Mouse (Mus musculus): ENCODE measurements around the gene Prex1. TPM values are rescaled to one million over a fixed set of nuclear protein-coding genes. Genes with fewer than 3 reads are reported as not detected.

The Prex1 gene
- polyA plus RNA-seq, 1 experiment from 2014 or later = 9.5 TPM

DNA sequence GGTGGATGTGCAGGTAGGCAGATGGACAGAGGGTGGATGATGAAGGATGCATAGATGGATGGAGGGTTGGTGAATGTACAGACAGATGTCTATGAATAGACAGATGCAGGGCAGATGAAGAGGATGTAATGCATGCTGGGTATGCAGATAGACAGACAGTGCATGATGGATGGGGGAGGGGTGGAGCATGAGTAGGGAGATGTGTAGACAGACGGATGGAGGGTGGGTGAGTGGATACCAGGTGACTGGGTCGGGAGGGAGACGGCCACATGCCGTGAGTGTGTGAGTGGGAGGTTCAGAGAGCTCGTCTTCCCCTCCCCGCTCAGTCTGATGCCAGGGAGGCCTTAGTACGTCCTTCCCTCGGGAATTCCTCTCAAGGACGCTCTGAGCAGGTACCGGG lies 134.3 kb downstream of the Prex1 start:
- H3K9me3 ChIP-seq (ENCODE audit: control insufficient read depth, low read length) = no peaks in the 10 kb centered on the region
- peaks cover 0 to 9% of the 10 kb centered on the region in 2 experiments; a peak in 2 of 4 replicates for H3K4me1 ChIP-seq (ENCODE audit: control insufficient read depth in 2 of 2, insufficient read depth in 2 of 2, low read length in 2 of 2)
- 78% methylated on average over 10 of the region's 10 CpGs for WGBS
- ATAC-seq (ENCODE audit: insufficient number of reproducible peaks, insufficient read depth, low FRiP score, low read depth) = no peak; the same call in 1 of the 2 replicates
- no peak overlapping the region for H3K4me2 ChIP-seq (ENCODE audit: low read length)
- H3K9ac ChIP-seq (ENCODE audit: low read length) = no peak overlapping the region
- H3K27ac ChIP-seq (replicated peaks in 1 of 2; ENCODE audit: control insufficient read depth in 1 of 2, insufficient read depth in 1 of 2, low read depth in 2 of 2, low read length in 2 of 2) = no peak overlapping the region
- H3K36me3 ChIP-seq (ENCODE audit: control insufficient read depth, insufficient read depth, low read length) = peaks cover 33% of the 10 kb centered on the region
- no peaks in the 10 kb centered on the region for H3K27me3 ChIP-seq (ENCODE audit: control insufficient read depth, insufficient read depth, low read length)
- no peak overlapping the region for H3K4me3 ChIP-seq (ENCODE audit: control insufficient read depth in 1 of 2, insufficient read depth in 1 of 2, low read depth in 1 of 2, low read length in 2 of 2)

- 68% methylated on average over 17 of the region's 17 CpGs for WGBS
- no peak overlapping the region for H3K4me2 ChIP-seq (ENCODE audit: low read length)
- no peak overlapping the region for H3K27ac ChIP-seq (replicated peaks in 1 of 2; ENCODE audit: control insufficient read depth in 1 of 2, insufficient read depth in 1 of 2, low read depth in 2 of 2, low read length in 2 of 2)
- no peaks in the 10 kb centered on the region for H3K9me3 ChIP-seq (ENCODE audit: control insufficient read depth, low read length)
- ATAC-seq (ENCODE audit: insufficient number of reproducible peaks, insufficient read depth, low FRiP score, low read depth) = no peak
- peaks cover 27% of the 10 kb centered on the region for H3K36me3 ChIP-seq (ENCODE audit: control insufficient read depth, insufficient read depth, low read length)
- H3K4me3 ChIP-seq (ENCODE audit: control insufficient read depth in 1 of 2, insufficient read depth in 1 of 2, low read depth in 1 of 2, low read length in 2 of 2) = no peak overlapping the region
- no peaks in the 10 kb centered on the region for H3K27me3 ChIP-seq (ENCODE audit: control insufficient read depth, insufficient read depth, low read length)
- peaks cover 0 to 9% of the 10 kb centered on the region in 2 experiments; a peak in 2 of 4 replicates for H3K4me1 ChIP-seq (ENCODE audit: control insufficient read depth in 2 of 2, insufficient read depth in 2 of 2, low read length in 2 of 2)
- H3K9ac ChIP-seq (ENCODE audit: low read length) = no peak overlapping the region
Measured at GRCm38 (mm10) chr2:166575419-166575818, 138.2 kb downstream of the Prex1 start.

DNA sequence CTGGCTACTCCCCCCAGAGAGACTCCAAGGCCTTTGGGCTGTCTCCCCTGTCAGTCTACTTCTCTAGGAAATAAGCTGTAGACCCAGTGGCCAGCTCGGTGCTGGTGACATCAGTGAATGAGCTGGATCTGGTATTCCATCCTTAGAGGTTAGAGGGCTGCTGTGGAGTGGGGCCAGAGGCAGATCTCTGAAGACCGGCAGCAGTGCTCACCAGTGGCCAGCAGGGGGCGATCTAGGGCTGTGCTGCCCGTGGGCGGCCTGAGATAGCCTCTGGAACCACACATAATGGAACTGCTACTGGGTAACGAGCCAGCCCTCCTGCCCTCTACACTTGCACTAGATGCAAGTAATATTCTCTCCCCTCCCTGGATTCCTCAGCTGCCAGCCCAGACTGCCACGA lies 138.7 kb downstream of the Prex1 start:
- Histone ChIP-seq H3K27ac (replicated peaks in 1 of 2; ENCODE audit: control insufficient read depth in 1 of 2, insufficient read depth in 1 of 2, low read depth in 2 of 2, low read length in 2 of 2) (no peak overlapping the region), H3K9me3 (ENCODE audit: control insufficient read depth, low read length) (no peaks in the 10 kb centered on the region), H3K4me1 (ENCODE audit: control insufficient read depth in 2 of 2, insufficient read depth in 2 of 2, low read length in 2 of 2) (peaks cover 0 to 9% of the 10 kb centered on the region in 2 experiments; a peak in 2 of 4 replicates), H3K4me3 (ENCODE audit: control insufficient read depth in 1 of 2, insufficient read depth in 1 of 2, low read depth in 1 of 2, low read length in 2 of 2) (no peak overlapping the region), H3K36me3 (ENCODE audit: control insufficient read depth, insufficient read depth, low read length) (peaks cover 25% of the 10 kb centered on the region), H3K4me2 (ENCODE audit: low read length) (no peak overlapping the region), H3K9ac (ENCODE audit: low read length) (no peak overlapping the region), H3K27me3 (ENCODE audit: control insufficient read depth, insufficient read depth, low read length) (no peaks in the 10 kb centered on the region)
- no peak for ATAC-seq (ENCODE audit: insufficient number of reproducible peaks, insufficient read depth, low FRiP score, low read depth)
- 25% methylated on average over 7 of the region's 7 CpGs for whole genome bisulfite sequencing

DNA sequence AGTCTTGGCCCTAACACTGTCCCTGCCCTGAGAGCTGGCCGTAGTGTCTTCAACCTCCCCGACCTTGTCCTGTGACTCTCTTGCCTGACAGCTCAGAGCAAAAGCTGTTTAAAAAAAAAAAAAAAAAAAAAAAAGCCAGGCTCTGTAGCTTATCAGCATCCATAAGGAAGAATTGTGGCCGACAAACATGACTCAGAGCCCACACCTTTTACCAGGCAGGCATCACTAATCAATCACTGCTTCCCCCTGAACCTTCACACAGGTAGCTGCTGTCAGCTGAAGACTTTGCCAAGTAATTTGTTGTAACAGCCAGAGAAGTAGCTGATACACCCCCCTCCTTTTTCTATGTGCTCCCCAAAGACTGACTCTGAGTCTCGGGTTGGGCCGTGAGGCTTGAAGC lies 140.0 kb downstream of the Prex1 start:
- no peak overlapping the region for H3K4me2 ChIP-seq (ENCODE audit: low read length)
- WGBS = 66% methylated on average over 5 of the region's 5 CpGs
- H3K4me3 ChIP-seq (ENCODE audit: control insufficient read depth in 1 of 2, insufficient read depth in 1 of 2, low read depth in 1 of 2, low read length in 2 of 2) = no peak overlapping the region
- H3K9me3 ChIP-seq (ENCODE audit: control insufficient read depth, low read length) = no peaks in the 10 kb centered on the region
- H3K36me3 ChIP-seq (ENCODE audit: control insufficient read depth, insufficient read depth, low read length) = peaks cover 23% of the 10 kb centered on the region
- H3K27ac ChIP-seq (replicated peaks in 1 of 2; ENCODE audit: control insufficient read depth in 1 of 2, insufficient read depth in 1 of 2, low read depth in 2 of 2, low read length in 2 of 2) = no peak overlapping the region
- H3K9ac ChIP-seq (ENCODE audit: low read length) = no peak overlapping the region
- H3K27me3 ChIP-seq (ENCODE audit: control insufficient read depth, insufficient read depth, low read length) = no peaks in the 10 kb centered on the region
- no peak for ATAC-seq (ENCODE audit: insufficient number of reproducible peaks, insufficient read depth, low FRiP score, low read depth)
- peaks cover 0 to 9% of the 10 kb centered on the region in 2 experiments; a peak in 2 of 4 replicates for H3K4me1 ChIP-seq (ENCODE audit: control insufficient read depth in 2 of 2, insufficient read depth in 2 of 2, low read length in 2 of 2)

DNA sequence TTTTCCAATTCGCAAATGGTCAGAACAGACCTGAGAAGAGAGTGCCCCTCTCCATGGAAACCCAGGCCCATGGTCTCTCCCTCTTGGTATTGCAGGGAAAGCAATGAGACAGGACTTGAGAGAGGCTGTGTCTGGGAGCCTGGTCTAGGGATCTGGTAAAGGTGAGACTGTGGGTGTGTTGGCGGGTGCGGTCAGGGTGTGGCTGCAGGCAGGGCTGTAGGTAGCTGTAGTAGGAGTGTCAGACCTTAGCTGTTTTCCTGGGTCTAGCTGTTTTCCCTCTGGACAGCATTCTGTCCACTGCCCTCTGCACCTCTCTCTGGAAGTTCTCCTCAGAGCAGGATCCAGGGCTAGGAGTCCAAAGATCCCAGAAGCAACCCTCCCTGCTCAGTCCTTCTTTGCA lies 141.3 kb downstream of the Prex1 start:
- no peak overlapping the region for H3K4me3 ChIP-seq (ENCODE audit: control insufficient read depth in 1 of 2, insufficient read depth in 1 of 2, low read depth in 1 of 2, low read length in 2 of 2)
- no peak for ATAC-seq (ENCODE audit: insufficient number of reproducible peaks, insufficient read depth, low FRiP score, low read depth)
- H3K9me3 ChIP-seq (ENCODE audit: control insufficient read depth, low read length) = no peaks in the 10 kb centered on the region
- H3K27me3 ChIP-seq (ENCODE audit: control insufficient read depth, insufficient read depth, low read length) = no peaks in the 10 kb centered on the region
- H3K4me1 ChIP-seq (ENCODE audit: control insufficient read depth in 2 of 2, insufficient read depth in 2 of 2, low read length in 2 of 2) = peaks cover 0 to 3% of the 10 kb centered on the region in 2 experiments; a peak in 1 of 4 replicates
- WGBS = over 99% methylated on average over 3 of the region's 3 CpGs
- H3K4me2 ChIP-seq (ENCODE audit: low read length) = no peak overlapping the region
- peaks cover 26% of the 10 kb centered on the region for H3K36me3 ChIP-seq (ENCODE audit: control insufficient read depth, insufficient read depth, low read length)
- no peak overlapping the region for H3K9ac ChIP-seq (ENCODE audit: low read length)
- no peak overlapping the region for H3K27ac ChIP-seq (replicated peaks in 1 of 2; ENCODE audit: control insufficient read depth in 1 of 2, insufficient read depth in 1 of 2, low read depth in 2 of 2, low read length in 2 of 2)

- WGBS = 88% methylated on average over 9 of the region's 9 CpGs
- no peak overlapping the region for H3K27ac ChIP-seq (replicated peaks in 1 of 2; ENCODE audit: control insufficient read depth in 1 of 2, insufficient read depth in 1 of 2, low read depth in 2 of 2, low read length in 2 of 2)
Measured at GRCm38 (mm10) chr2:166569182-166569581, 144.4 kb downstream of the Prex1 start.

GRCm38 (mm10) chr2:166565503-166565902 lies 148.1 kb downstream of the Prex1 start:
- Histone ChIP-seq H3K9ac (ENCODE audit: low read length) (no peak overlapping the region), H3K27me3 (ENCODE audit: control insufficient read depth, insufficient read depth, low read length) (no peaks in the 10 kb centered on the region), H3K9me3 (ENCODE audit: control insufficient read depth, low read length) (no peaks in the 10 kb centered on the region), H3K4me2 (ENCODE audit: low read length) (no peak overlapping the region), H3K27ac (replicated peaks in 1 of 2; ENCODE audit: control insufficient read depth in 1 of 2, insufficient read depth in 1 of 2, low read depth in 2 of 2, low read length in 2 of 2) (no peak overlapping the region), H3K4me1 (ENCODE audit: control insufficient read depth in 2 of 2, insufficient read depth in 2 of 2, low read length in 2 of 2) (peaks cover 4 to 8% of the 10 kb centered on the region in 2 experiments), H3K36me3 (ENCODE audit: control insufficient read depth, insufficient read depth, low read length) (peaks cover 16% of the 10 kb centered on the region; the same call in 1 of the 2 replicates), H3K4me3 (ENCODE audit: control insufficient read depth in 1 of 2, insufficient read depth in 1 of 2, low read depth in 1 of 2, low read length in 2 of 2) (no peak overlapping the region)
- ATAC-seq (ENCODE audit: insufficient number of reproducible peaks, insufficient read depth, low FRiP score, low read depth) = no peak
- WGBS = 72% methylated on average over 5 of the region's 5 CpGs

More at GRCm38 (mm10) chr2:166569182-166569581, 144.4 kb downstream of the Prex1 start:
- no peak for ATAC-seq (ENCODE audit: insufficient number of reproducible peaks, insufficient read depth, low FRiP score, low read depth)
- peaks cover 32% of the 10 kb centered on the region for H3K36me3 ChIP-seq (ENCODE audit: control insufficient read depth, insufficient read depth, low read length)
- H3K4me3 ChIP-seq (ENCODE audit: control insufficient read depth in 1 of 2, insufficient read depth in 1 of 2, low read depth in 1 of 2, low read length in 2 of 2) = no peak overlapping the region
- H3K27me3 ChIP-seq (ENCODE audit: control insufficient read depth, insufficient read depth, low read length) = no peaks in the 10 kb centered on the region
- H3K4me2 ChIP-seq (ENCODE audit: low read length) = no peak overlapping the region
- H3K4me1 ChIP-seq (ENCODE audit: control insufficient read depth in 2 of 2, insufficient read depth in 2 of 2, low read length in 2 of 2) = peaks cover 0 to 3% of the 10 kb centered on the region in 2 experiments; a peak in 2 of 4 replicates
- H3K9ac ChIP-seq (ENCODE audit: low read length) = no peak overlapping the region
- H3K9me3 ChIP-seq (ENCODE audit: control insufficient read depth, low read length) = no peaks in the 10 kb centered on the region

DNA sequence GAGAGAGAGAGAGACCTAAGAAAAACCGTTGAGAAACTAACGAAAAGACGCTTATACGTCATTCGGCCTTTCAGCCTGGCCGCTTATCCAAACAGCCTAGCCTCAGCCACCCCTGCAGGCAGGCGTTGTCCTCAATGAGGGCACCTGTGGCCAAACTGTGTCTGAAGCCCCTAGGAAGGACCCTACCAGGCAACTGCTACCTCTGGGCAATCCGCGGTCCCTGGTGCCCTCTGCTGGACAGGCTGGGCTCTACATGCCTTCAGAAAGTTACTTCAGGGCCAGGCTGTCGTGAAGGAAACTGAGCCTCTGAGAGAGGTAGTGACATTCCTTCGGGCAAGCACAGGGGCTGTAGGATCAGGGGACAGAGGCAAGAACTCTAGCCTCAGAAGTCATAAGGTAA lies 149.2 kb downstream of the Prex1 start:
- no peaks in the 10 kb centered on the region for H3K27me3 ChIP-seq (ENCODE audit: control insufficient read depth, insufficient read depth, low read length)
- peaks cover 14% of the 10 kb centered on the region; the same call in 1 of the 2 replicates for H3K36me3 ChIP-seq (ENCODE audit: control insufficient read depth, insufficient read depth, low read length)
- no peak overlapping the region for H3K27ac ChIP-seq (replicated peaks in 1 of 2; ENCODE audit: control insufficient read depth in 1 of 2, insufficient read depth in 1 of 2, low read depth in 2 of 2, low read length in 2 of 2)
- peaks cover 4 to 8% of the 10 kb centered on the region in 2 experiments for H3K4me1 ChIP-seq (ENCODE audit: control insufficient read depth in 2 of 2, insufficient read depth in 2 of 2, low read length in 2 of 2)
- H3K4me2 ChIP-seq (ENCODE audit: low read length) = peak overlapping the region; percentile 51
- no peaks in the 10 kb centered on the region for H3K9me3 ChIP-seq (ENCODE audit: control insufficient read depth, low read length)
- no peak overlapping the region for H3K4me3 ChIP-seq (ENCODE audit: control insufficient read depth in 1 of 2, insufficient read depth in 1 of 2, low read depth in 1 of 2, low read length in 2 of 2)
- WGBS = 8% methylated on average over 11 of the region's 11 CpGs
- no peak overlapping the region; the same call in 1 of the 2 replicates for H3K9ac ChIP-seq (ENCODE audit: low read length)
- no peak for ATAC-seq (ENCODE audit: insufficient number of reproducible peaks, insufficient read depth, low FRiP score, low read depth)
